Mouse (Mus musculus): ENCODE results near the gene Snx11. TPM values are rescaled to one million over a fixed set of nuclear protein-coding genes. Genes with fewer than 3 reads are reported as not detected.

Snx11 gene
- polyA plus RNA-seq, 1 experiment from 2014 or later: 9.8 TPM

DNA sequence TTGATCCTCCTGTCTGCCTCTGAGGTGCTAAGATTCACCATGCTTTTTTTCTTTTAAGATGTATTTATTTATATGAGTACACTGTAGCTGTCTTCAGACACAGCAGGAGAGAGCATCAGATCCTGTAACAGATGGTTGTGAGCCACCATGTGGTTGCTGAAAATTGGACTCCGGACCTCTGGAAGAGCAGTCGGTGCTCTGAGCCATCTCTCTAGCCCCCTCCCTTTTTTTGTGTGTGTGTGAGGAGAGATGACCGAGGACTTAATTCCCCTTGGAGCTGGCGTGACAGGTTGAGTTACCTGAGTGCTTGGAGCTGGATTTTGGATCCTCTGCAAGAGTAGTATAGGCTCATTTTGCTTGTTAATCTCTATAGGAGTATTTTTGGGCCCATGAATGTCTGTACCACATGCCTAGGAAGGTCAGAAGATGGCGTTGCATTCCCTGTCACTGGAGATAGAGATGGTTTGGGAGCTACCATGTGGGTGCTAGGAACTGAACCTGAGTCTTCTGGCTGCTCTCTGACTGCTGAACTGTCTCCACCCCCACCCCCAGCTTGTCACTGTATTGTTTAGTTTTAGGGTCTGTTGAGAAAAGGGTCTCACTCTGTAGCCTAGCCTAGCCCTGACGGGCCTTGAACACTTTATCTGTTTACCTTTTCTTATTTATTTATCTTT is 32.3 kb upstream of the Snx11 start:
- Histone ChIP-seq H3K36me3 (replicated peaks; ENCODE audit: control insufficient read depth, insufficient read depth, low read depth, low read length) (no peaks in the 10 kb centered on the region; the same call in none of the 2 replicates), H3K9ac (replicated peaks; ENCODE audit: low read length) (no peak overlapping the region), H3K4me3 (ENCODE audit: low read depth, low read length) (no peak overlapping the region), H3K27ac (replicated peaks; ENCODE audit: low read depth, low read length) (no peak overlapping the region), H3K4me1 (ENCODE audit: control insufficient read depth, insufficient read depth, low read length) (no peaks in the 10 kb centered on the region), H3K9me3 (replicated peaks; ENCODE audit: control insufficient read depth, low read length) (no peaks in the 10 kb centered on the region), H3K4me2 (ENCODE audit: low read depth, low read length) (no peak overlapping the region), H3K27me3 (ENCODE audit: control insufficient read depth, insufficient read depth, low read length) (no peaks in the 10 kb centered on the region)
- DNase-seq (ENCODE audit: low spot score): no peak
- 86% methylated on average over 6 of the region's 6 CpGs for WGBS
- no peak for ATAC-seq (replicated peaks; ENCODE audit: insufficient number of reproducible peaks, low FRiP score, low TSS enrichment, low read depth)

DNA sequence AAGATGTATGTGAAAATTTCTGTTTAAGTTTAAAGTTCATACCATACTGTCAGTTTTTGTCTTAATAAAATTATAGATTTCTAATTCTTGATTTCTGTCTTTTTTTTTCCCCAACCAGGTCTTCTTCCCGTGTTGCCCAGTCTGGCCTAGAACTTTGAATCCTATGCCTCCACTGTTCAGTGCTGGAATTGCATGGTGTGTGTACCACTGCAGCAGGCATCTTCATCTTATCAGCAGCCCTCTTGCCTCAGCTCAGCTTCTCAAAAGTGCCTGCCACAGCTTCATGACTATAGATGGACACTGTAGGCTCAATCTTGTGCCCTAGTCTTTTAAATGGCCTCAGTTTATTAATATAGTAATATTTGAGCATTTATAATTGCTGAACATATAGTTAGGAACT is 30.7 kb upstream of the Snx11 start:
- Histone ChIP-seq H3K27me3 (ENCODE audit: control insufficient read depth, insufficient read depth, low read length) (no peaks in the 10 kb centered on the region), H3K9me3 (replicated peaks; ENCODE audit: control insufficient read depth, low read length) (no peaks in the 10 kb centered on the region), H3K36me3 (replicated peaks; ENCODE audit: control insufficient read depth, insufficient read depth, low read depth, low read length) (no peaks in the 10 kb centered on the region; the same call in none of the 2 replicates), H3K4me3 (ENCODE audit: low read depth, low read length) (no peak overlapping the region), H3K9ac (replicated peaks; ENCODE audit: low read length) (no peak overlapping the region), H3K4me1 (ENCODE audit: control insufficient read depth, insufficient read depth, low read length) (no peaks in the 10 kb centered on the region), H3K27ac (replicated peaks; ENCODE audit: low read depth, low read length) (no peak overlapping the region), H3K4me2 (ENCODE audit: low read depth, low read length) (no peak overlapping the region)
- no peak for DNase-seq (ENCODE audit: low spot score)
- 47% methylated on average over 1 of the region's 1 CpGs for WGBS
- no peak for ATAC-seq (replicated peaks; ENCODE audit: insufficient number of reproducible peaks, low FRiP score, low TSS enrichment, low read depth)

DNA sequence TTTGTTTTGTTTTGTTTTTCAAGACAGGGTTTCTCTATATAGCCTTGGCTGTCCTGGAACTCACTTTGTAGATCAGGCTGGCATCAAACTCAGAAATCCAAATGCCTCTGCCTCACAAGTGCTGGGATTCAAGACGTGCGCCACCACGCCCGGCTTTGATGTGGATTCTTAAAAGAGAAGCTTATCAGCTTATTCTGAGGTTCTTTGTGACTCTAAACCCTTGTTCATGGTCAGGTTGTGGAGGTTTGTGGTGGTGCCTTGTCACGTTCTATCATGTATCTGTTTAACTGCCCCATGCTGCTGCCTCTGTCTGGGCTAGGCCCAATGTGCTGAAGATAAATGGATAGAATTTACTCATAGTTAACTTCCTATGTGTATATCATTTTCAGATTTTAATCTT is 28.2 kb upstream of the Snx11 start:
- H3K4me2 ChIP-seq (ENCODE audit: low read depth, low read length): no peak overlapping the region
- ATAC-seq (replicated peaks; ENCODE audit: insufficient number of reproducible peaks, low FRiP score, low TSS enrichment, low read depth): no peak
- H3K36me3 ChIP-seq (replicated peaks; ENCODE audit: control insufficient read depth, insufficient read depth, low read depth, low read length): no peaks in the 10 kb centered on the region; the same call in none of the 2 replicates
- H3K9ac ChIP-seq (replicated peaks; ENCODE audit: low read length): no peak overlapping the region
- 96% methylated on average over 5 of the region's 5 CpGs for WGBS
- H3K27ac ChIP-seq (replicated peaks; ENCODE audit: low read depth, low read length): no peak overlapping the region
- no peaks in the 10 kb centered on the region for H3K27me3 ChIP-seq (ENCODE audit: control insufficient read depth, insufficient read depth, low read length)
- no peak for DNase-seq (ENCODE audit: low spot score)
- H3K4me3 ChIP-seq (ENCODE audit: low read depth, low read length): no peak overlapping the region
- H3K4me1 ChIP-seq (ENCODE audit: control insufficient read depth, insufficient read depth, low read length): no peaks in the 10 kb centered on the region
- no peaks in the 10 kb centered on the region for H3K9me3 ChIP-seq (replicated peaks; ENCODE audit: control insufficient read depth, low read length)

DNA sequence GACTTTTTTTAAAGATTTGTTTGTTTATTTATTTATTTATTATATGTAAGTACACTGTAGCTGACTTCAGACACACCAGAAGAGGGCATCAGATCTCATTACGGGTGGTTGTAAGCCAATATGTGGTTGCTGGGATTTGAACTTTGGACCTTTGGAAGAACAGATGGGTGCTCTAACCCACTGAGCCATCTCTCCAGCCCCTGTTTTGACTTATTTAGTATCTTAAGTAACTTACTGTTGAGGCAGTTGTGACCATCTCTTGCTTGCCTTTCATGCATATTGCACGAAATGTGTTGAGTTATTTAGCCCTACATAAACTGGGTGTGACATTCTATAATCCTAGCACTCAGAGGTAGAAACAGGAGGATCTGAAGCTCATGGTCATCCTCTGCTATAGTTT is 22.2 kb upstream of the Snx11 start:
- H3K9ac ChIP-seq (replicated peaks; ENCODE audit: low read length): no peak overlapping the region
- DNase-seq (ENCODE audit: low spot score): no peak
- no peak overlapping the region for H3K4me2 ChIP-seq (ENCODE audit: low read depth, low read length)
- no peaks in the 10 kb centered on the region for H3K4me1 ChIP-seq (ENCODE audit: control insufficient read depth, insufficient read depth, low read length)
- no peaks in the 10 kb centered on the region for H3K27me3 ChIP-seq (ENCODE audit: control insufficient read depth, insufficient read depth, low read length)
- no peak overlapping the region for H3K4me3 ChIP-seq (ENCODE audit: low read depth, low read length)
- no peaks in the 10 kb centered on the region for H3K9me3 ChIP-seq (replicated peaks; ENCODE audit: control insufficient read depth, low read length)
- no peak for ATAC-seq (replicated peaks; ENCODE audit: insufficient number of reproducible peaks, low FRiP score, low TSS enrichment, low read depth)
- peaks cover 4% of the 10 kb centered on the region for H3K36me3 ChIP-seq (replicated peaks; ENCODE audit: control insufficient read depth, insufficient read depth, low read depth, low read length)
- no peak overlapping the region for H3K27ac ChIP-seq (replicated peaks; ENCODE audit: low read depth, low read length)
- WGBS: 90% methylated on average over 2 of the region's 2 CpGs

DNA sequence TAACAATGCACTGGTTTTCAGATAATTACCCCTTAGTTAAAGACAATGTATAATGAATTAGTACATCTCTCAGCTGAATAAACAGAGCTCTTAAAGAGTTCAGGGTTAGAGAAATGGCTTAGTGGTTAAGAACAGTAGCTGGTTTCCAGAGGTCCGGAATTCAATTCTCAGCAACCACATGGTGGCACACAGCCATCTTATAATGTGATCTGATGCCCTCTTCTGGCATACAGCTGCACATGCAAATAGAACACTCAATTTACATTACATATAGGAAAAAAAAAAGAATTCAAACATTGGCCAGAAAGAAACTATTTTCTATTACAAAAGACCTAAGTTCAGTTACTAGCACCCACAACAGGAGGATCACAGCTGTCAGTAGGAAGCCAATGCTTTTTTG is 19.2 kb upstream of the Snx11 start:
- H3K27me3 ChIP-seq (ENCODE audit: control insufficient read depth, insufficient read depth, low read length): no peaks in the 10 kb centered on the region
- peaks cover 4% of the 10 kb centered on the region for H3K36me3 ChIP-seq (replicated peaks; ENCODE audit: control insufficient read depth, insufficient read depth, low read depth, low read length)
- ATAC-seq (replicated peaks; ENCODE audit: insufficient number of reproducible peaks, low FRiP score, low TSS enrichment, low read depth) (no peak), DNase-seq (ENCODE audit: low spot score) (no peak)
- H3K4me1 ChIP-seq (ENCODE audit: control insufficient read depth, insufficient read depth, low read length): no peaks in the 10 kb centered on the region; the same call in 1 of the 2 replicates
- 92% methylated on average over 1 of the region's 1 CpGs for WGBS
- no peaks in the 10 kb centered on the region for H3K9me3 ChIP-seq (replicated peaks; ENCODE audit: control insufficient read depth, low read length)
- no peak overlapping the region for H3K4me2 ChIP-seq (ENCODE audit: low read depth, low read length)
- H3K4me3 ChIP-seq (ENCODE audit: low read depth, low read length): no peak overlapping the region
- H3K27ac ChIP-seq (replicated peaks; ENCODE audit: low read depth, low read length): no peak overlapping the region
- no peak overlapping the region for H3K9ac ChIP-seq (replicated peaks; ENCODE audit: low read length)

DNA sequence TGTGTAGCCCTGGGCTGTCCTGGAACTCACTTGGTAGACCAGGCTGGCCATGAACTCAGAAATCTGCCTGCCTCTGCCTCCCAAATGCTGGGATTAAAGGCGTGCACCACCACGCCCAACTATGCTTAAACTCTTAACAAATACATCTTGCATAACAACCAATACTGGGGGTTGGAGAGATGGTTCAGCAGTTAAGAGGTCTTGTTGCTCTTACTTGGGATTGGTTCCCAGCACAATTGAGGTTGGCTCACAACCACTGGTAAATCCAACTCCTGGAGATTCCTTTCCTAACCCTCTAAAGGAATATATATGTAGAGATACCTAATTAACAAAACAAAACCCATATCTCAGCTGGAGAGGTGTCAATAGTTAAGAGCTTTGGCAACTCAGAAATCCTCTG is 18.7 kb upstream of the Snx11 start:
- 98% methylated on average over 2 of the region's 2 CpGs for whole genome bisulfite sequencing
- Histone ChIP-seq H3K36me3 (replicated peaks; ENCODE audit: control insufficient read depth, insufficient read depth, low read depth, low read length) (peaks cover 5% of the 10 kb centered on the region), H3K4me1 (ENCODE audit: control insufficient read depth, insufficient read depth, low read length) (no peaks in the 10 kb centered on the region; the same call in 1 of the 2 replicates)

DNA sequence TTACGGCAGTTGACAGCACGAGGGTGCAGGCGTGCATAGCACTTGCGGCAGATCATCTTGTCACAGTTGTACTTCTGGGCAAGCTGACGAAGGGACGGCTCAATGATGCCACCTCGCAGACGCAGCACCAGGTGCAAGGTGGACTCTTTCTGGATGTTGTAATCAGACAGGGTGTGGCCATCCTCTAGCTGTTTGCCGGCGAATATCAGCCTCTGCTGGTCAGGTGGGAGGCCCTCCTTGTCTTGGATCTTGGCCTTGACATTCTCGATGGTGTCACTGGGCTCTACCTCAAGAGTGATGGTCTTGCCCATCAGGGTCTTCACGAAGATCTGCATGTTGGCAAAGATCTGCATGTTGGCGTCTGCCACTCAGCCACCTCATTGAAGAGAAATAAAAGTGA is 18.1 kb upstream of the Snx11 start:
- no peak for DNase-seq (ENCODE audit: low spot score)
- H3K9me3 ChIP-seq (replicated peaks; ENCODE audit: control insufficient read depth, low read length): no peaks in the 10 kb centered on the region
- ATAC-seq (replicated peaks; ENCODE audit: insufficient number of reproducible peaks, low FRiP score, low TSS enrichment, low read depth): no peak
- no peak overlapping the region for H3K4me3 ChIP-seq (ENCODE audit: low read depth, low read length)
- no peak overlapping the region for H3K4me2 ChIP-seq (ENCODE audit: low read depth, low read length)
- WGBS: 97% methylated on average over 13 of the region's 13 CpGs
- no peaks in the 10 kb centered on the region for H3K27me3 ChIP-seq (ENCODE audit: control insufficient read depth, insufficient read depth, low read length)
- H3K4me1 ChIP-seq (ENCODE audit: control insufficient read depth, insufficient read depth, low read length): no peaks in the 10 kb centered on the region; the same call in 1 of the 2 replicates
- no peak overlapping the region for H3K9ac ChIP-seq (replicated peaks; ENCODE audit: low read length)
- H3K36me3 ChIP-seq (replicated peaks; ENCODE audit: control insufficient read depth, insufficient read depth, low read depth, low read length): peaks cover 6% of the 10 kb centered on the region; the same call in 1 of the 2 replicates
- no peak overlapping the region for H3K27ac ChIP-seq (replicated peaks; ENCODE audit: low read depth, low read length)

More for the DNA sequence above, 18.7 kb upstream of the Snx11 start:
- H3K9me3 ChIP-seq (replicated peaks; ENCODE audit: control insufficient read depth, low read length): no peaks in the 10 kb centered on the region
- ATAC-seq (replicated peaks; ENCODE audit: insufficient number of reproducible peaks, low FRiP score, low TSS enrichment, low read depth): no peak
- H3K4me3 ChIP-seq (ENCODE audit: low read depth, low read length): no peak overlapping the region
- H3K4me2 ChIP-seq (ENCODE audit: low read depth, low read length): no peak overlapping the region
- H3K9ac ChIP-seq (replicated peaks; ENCODE audit: low read length): no peak overlapping the region
- no peak for DNase-seq (ENCODE audit: low spot score)
- H3K27ac ChIP-seq (replicated peaks; ENCODE audit: low read depth, low read length): no peak overlapping the region
- no peaks in the 10 kb centered on the region for H3K27me3 ChIP-seq (ENCODE audit: control insufficient read depth, insufficient read depth, low read length)

DNA sequence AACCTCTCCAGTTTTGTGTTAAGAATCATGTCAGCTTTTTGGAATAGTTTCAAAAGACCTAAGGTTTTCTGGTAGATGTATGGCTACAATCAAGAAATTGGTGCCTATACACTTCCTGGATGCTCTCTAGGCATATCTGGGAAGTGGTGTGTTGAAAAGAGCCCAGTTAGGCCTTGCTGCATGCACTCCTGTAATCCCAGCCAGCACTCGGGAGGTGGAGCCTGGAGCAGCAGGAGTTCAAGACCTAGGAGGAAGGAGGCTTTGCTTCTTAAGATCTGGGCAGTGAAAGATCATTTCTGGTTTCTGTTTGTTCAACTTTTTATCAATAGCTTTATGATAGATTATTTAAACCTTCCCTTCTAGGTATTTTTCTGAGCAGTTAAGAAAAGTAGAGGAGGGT is 13.3 kb upstream of the Snx11 start:
- H3K4me1 ChIP-seq (ENCODE audit: control insufficient read depth, insufficient read depth, low read length): no peaks in the 10 kb centered on the region; the same call in 1 of the 2 replicates
- WGBS: 16% methylated on average over 1 of the region's 1 CpGs

More for the DNA sequence above, 13.3 kb upstream of the Snx11 start:
- H3K9me3 ChIP-seq (replicated peaks; ENCODE audit: control insufficient read depth, low read length): no peaks in the 10 kb centered on the region
- H3K9ac ChIP-seq (replicated peaks; ENCODE audit: low read length): no peak overlapping the region
- no peak overlapping the region for H3K27ac ChIP-seq (replicated peaks; ENCODE audit: low read depth, low read length)
- DNase-seq (ENCODE audit: low spot score) (no peak), ATAC-seq (replicated peaks; ENCODE audit: insufficient number of reproducible peaks, low FRiP score, low TSS enrichment, low read depth) (no peak)
- H3K4me3 ChIP-seq (ENCODE audit: low read depth, low read length): peak overlapping the region; percentile 95
- H3K36me3 ChIP-seq (replicated peaks; ENCODE audit: control insufficient read depth, insufficient read depth, low read depth, low read length): peaks cover 6% of the 10 kb centered on the region; the same call in 1 of the 2 replicates
- H3K4me2 ChIP-seq (ENCODE audit: low read depth, low read length): peak overlapping the region; percentile 68
- H3K27me3 ChIP-seq (ENCODE audit: control insufficient read depth, insufficient read depth, low read length): no peaks in the 10 kb centered on the region

Data from embryonic facial prominence, embryonic 11.5 days (tissue).